Mouse (Mus musculus): ENCODE measurements around the gene Myom1.

The Myom1 gene

DNA sequence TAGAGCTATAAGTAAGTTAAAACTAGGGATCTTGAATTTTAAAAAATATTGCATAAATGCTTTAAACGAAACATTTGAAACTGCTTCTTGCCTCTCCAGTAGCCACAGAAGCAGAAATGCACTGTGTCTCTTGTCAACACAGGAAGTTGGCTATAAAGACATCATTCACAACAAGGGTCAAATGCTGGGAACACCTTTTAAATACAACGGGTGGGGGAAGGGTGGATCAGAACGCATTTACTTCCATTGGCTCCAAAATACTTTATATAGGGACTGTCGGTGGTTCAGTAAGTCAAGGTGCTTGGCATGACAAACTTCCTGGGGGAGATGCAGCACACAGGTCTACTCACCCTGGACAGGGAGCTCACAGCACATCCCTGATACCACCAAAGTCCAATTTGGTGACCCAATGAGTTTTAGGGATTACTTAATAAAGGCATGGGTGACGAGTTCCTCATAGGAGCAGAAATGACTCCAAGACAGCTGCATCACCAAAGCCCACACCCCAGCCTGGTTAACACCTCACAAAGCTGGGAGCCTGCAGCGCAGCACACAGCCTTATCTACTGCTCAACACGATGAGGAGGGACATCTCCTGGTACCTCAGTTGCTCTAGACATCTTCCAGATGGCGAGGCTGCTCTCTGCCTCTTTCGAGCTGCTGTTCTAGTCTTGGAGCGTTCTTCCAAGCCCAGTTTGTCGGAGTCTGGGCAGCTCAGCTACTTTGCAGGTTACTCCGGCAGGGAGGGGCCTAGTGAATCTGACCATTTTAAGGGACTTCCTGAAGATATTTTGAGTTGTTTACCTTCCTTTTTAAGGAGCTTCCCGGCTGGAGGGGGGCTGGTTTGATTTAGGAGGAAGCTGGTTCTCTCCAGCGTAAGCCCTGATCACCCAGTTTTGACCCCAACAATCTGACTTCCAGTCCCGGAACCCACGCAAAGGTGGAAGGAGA is 134.2 kb downstream of the Myom1 start:
- CTCF ChIA-PET = no interaction called here

DNA sequence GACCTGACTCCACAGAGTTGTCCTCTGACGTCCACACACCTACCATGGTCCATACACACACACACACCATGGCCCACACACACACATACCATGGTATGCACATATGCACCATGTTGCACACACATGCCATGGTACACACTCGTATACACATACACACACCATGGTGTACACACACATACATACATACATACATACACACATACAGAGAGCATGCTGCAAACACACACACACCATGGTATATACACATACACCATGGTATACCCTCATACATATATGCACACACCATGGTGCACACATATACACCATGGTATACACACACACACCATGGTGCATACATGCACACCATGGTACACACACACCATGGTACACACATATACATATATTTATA is 134.9 kb downstream of the Myom1 start:
- CTCF ChIA-PET = no interaction called here

DNA sequence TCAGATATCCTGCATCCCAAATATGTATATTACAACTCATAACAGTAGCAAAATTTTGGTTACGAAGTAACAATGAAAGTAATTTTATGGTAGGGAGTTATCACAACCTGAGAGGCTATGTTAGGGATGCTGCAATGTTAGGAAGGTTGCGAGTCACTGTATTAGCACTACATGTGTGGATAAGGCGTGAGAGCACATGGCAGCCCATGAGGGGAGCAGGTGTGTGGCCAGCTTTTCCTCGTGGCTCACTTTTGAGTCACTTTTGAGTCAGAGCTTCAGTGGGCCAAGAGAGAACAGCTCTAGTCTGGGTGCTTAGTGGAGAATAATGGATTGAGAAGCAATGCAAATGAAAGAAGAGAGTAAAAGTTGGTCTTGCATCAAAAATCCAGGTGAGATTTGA is 139.6 kb downstream of the Myom1 start:
- CTCF ChIA-PET = no interaction called here

DNA sequence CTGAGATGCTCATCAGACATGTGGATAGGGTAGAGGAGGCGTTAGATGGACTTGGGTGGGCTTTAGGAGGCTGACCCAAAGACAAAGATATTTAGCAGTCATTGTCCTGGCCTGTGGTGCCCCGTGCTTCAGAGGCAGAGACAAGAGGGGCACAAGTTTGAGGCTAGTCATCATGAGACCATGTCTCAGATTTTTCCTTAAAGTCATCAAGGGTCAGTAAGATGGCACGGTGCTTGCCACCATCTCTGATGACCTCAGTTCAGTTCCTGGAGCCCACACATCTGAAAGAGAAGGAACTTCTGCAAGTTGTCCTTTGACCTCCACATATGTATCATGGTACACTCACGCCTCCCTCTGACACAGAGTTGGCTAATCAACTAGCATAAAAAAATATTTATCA is 140.7 kb downstream of the Myom1 start:
- CTCF ChIA-PET = no interaction called here

DNA sequence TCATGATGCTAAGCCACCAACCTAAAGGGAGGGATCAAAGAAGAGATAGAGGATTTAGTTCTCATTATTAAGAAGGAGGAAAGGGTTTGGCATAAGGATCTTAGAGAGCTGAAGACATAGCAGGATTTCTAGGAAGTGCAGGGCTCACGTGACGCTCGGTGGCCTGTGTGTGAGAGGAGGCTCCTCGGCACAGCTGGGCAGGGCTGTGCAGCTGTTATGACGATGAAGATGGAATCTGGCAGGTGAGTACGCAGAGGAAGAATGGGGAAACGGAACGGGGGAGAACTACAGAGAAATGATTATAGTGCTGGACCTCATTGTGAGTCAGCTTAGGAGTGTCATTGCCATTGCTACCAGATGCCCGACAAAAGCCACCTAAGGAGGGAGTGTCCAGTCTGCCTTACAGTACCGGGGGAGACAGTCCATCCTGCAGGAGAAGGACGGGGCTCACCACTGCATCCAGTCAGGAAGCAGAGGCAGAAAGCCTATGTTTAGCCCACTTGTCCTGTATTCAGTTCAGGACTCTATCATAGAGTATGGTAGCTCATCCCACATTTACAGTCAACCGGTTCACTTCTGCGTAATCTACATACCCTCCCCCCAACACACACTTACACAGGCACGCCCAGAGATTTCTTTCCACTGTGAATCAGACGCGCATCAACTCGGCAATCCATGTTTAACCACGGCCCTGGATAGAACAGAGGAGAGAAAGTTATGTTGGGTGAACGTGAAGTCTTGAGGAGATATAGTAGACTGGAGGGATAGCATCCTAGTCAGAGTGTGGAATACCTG is 142.1 kb downstream of the Myom1 start:
- CTCF ChIA-PET = interaction anchor here (0.6 kb wide), 1 partner anchor 1454 kb away, joined by 14 read pairs; no protein-coding TSS in a partner anchor

DNA sequence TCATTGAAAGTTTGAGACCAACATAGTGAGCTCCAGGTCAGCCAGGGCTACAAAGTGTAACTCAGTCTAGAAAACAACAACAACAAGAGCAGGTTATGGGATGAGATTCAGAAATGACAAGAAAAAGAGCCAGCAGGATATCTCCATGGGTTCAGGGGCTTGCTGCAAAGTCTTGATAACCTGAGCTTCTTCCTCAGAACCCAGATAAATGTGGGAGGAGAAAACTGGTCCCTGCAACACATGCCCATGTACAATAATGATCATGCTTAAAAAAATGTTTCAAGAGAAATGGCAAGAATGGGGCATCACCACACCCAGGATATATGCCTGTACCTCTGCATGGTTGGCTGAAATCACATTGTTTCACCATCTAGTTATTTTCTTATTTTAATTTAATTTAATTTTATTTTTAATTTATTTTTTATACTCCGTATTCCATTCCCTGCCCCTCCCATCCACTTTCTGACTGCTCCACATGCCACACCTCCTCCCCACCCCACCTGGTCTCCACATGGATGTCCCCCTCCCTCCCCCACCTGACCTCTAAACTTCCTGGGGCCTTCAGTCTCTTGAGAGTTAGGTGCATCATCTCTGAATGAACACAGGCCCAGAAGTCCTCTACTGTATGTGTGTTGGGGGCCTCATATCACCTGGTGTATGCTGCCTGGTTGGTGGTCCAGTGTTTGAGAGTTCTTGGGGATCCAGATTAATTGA is 143.0 kb downstream of the Myom1 start:
- CTCF ChIA-PET = no interaction called here

DNA sequence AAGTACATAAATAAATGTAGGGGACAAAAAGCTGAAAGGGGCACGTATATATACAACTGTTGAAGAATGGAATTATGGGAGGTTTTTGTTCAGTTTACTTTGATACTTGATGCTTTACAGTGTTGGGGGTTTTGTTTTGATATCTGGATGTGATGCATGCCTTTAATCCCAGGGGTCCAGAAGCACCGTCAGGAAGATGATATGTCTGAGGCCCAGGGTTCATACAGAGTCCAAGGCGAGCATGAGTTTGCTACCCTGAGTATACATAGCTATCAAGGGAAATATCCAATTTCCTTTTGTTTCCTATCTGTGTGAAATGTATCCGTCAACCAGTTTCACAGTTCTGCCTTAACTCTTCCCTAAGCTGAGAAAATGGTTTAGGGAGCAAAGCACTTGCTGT is 150.9 kb downstream of the Myom1 start:
- CTCF ChIA-PET = no interaction called here

DNA sequence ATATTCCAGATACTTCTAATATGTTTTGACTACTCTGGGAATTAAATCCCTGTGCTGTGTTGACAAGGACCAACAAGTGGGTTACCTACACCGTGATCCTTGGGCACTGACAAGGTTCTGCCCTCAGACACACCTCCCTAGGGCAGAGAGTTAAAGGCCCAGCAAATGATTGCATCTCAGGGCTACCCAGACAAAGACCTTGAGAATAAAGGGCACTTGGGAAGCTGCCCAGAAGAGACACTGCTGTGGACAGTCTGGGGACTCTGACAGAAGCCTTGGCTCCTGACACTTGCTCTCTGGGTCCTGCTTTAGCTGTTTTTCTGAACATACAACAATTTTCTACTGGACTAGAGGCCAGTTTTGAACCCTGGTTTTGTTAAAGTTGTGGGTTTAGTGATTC is 152.8 kb downstream of the Myom1 start:
- CTCF ChIA-PET = no interaction called here

DNA sequence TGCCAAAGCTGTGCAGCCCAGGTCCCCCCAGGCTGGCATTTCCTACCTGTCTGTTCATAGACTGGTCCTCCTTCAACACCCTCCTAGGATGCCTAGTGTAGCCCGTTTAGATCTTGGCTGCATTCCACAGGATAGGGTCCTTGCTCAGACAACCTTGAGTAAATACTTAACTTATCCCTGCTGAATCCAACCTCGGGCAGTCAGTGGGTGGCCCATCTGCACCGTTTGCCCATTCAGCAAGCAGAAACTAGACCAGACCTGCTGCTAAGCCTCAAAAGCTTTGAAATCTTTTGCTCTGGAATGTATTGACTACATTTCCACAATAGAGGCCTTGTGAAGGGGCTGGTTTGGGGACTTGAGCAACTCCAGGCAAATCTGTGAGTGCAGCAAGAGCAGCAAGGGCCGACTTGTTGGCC is 156.7 kb downstream of the Myom1 start:
- CTCF ChIA-PET = no interaction called here

DNA sequence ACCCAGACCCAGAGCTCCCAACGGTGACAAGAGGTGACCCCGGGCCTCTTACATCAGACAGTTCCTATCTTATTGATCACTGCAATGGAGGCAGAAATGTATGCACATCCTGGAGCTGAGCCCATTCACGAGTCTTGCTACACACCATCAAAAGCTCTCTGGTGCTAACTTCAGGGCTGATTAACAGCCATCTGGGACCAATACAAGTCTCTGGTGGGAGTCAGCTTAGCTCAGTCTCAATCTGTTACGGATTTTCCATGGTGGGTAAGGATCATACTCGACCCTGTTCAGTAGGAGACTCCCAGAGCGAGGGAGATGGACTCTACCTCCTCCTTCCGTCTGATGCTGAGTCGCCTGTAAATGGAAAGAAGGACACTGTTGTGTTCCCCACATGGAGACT is 157.3 kb downstream of the Myom1 start:
- CTCF ChIA-PET = no interaction called here

DNA sequence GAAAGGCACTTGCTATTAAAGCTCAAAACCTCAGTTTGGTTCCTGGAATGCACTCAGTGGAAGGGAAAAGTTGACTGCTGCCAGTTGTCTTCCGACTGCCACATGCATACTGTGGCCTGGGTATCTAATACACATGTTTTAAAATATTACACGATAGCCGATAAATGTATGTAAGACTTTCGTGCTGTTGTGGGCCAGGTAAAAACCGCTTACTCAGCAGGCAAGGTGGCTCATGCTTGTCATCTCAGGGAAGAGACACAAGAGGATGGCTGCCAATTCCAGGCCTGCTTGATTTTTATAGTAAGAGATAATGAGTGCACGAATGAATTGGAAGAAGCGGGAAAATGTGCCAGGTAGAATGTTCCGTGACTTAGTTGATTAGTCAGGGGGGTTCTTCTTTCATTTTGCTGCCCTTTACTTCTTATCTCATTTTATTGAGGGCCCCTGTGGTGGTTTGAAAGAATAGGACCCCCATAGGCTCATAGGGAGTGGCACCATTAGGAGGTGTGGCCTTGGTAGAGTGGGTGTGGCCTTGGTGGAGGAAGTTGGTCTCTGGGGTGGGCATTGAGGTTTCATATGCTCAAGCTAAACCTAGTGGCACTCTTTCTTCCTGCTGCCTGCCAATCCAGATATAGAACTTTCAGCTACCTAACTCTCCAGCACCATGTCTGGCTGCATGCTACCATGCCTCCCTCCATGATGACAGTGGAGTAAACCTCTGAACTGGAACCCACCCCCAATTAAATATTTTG is 158.0 kb downstream of the Myom1 start:
- CTCF ChIA-PET = no interaction called here

DNA sequence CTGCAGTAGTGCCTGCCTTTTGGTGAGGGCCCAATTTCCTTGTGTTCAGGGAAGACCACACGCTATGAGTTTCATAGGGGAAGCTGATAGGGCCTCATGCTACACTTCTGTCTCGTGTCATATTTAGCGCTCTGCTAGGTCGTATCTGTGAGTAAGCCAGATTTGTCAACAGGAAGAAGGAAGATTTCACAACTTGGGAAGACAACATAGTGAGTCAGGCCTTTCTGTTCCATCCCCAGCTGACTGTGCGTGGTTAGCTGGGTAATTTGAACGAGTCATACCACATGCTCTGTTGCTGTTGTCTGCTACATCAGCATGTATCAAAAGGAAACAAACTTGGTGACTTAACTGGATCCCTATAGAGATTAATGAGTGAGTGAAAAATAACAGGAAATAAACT is 162.6 kb downstream of the Myom1 start:
- CTCF ChIA-PET = interaction anchor here (0.7 kb wide), 1 partner anchor 46 kb away, joined by 3 read pairs; no protein-coding TSS in a partner anchor

DNA sequence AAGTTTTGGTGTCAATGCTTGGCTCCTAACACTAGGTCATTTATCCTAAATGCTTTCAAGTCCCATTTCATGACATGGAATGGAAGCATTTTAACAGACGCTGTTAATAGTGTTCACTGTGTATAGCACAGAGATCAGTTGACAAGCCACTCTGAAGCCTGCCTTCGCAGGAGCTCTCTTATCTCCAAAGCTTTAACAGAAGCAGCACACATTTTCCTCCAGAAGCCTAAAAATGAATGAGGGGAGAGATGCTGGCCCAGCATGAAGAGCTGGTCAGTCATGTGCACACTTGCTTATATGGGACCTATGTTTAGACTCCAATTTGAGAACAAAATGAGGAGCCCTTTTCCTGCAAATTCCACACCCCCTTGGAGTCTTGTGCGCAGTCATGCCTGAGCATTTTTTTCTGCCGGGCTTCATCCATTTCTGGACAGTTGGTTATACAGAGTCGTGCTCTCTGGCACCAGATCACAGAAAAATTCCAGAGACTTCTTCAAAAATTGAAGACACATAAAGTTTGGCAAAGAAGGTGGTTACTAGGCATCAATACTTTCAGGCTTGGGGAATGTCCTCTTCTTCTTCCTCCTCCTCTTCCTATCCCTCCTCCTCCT is 165.9 kb downstream of the Myom1 start:
- CTCF ChIA-PET = no interaction called here

DNA sequence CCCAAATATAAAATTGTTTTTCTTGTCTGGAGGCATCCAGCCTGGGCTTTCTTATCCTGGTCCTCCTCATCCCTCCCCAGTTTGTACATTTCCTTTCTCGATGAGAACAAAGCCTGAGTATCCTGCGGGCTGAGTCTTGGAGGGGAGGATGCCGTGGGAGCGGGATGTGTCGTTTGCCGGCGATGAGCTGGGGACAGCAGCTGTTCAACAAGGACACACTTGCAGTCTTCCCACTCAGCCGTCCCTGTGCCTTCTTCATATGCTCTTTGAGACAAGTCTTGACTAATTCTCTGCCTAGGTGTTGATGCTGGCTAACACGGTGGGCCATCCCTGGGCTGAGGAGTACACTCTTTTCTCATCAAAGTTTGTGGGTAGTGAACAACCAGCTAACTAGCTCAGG is 166.4 kb downstream of the Myom1 start:
- CTCF ChIA-PET = no interaction called here

DNA sequence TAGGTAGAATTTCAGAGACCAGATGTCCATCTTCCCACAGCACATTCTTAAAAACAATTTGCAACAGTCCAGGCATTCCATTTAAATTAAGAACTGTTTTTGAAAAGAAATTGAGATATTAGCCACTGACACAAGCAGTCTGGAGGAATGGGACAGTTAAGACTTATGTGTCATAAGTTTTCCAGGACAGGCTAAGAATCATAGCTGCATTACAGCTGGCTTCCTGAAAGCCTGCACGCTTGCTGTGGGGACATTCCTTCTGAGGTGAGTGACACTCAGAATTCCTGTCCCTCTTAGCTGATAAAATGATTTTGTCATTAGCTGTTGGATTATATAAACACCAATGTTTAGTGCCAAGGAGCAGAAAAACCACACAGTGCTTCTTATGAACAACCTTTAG is 167.2 kb downstream of the Myom1 start:
- CTCF ChIA-PET = no interaction called here

DNA sequence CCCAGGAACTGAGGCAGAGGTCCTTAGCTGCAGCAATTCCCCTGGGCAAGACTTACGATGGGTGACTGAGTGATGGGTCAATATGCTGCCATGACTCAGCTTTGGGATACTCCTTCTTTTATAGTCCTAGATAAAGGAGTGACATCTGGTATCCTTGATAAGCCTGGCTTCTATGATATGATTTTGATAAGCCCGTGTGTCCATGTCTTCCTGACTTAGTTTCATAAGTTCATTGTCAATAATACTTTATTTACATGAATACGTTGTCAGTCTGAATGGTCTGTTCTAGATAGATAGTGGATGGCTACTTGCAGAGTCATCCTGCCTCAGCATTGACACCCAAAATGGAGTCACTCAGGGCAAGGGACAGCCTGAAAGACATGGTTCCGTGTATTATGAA is 168.7 kb downstream of the Myom1 start:
- CTCF ChIA-PET = no interaction called here

All from spleen, embryonic (tissue).